Mouse (Mus musculus): ENCODE measurements around the gene Prpf39.

DNA sequence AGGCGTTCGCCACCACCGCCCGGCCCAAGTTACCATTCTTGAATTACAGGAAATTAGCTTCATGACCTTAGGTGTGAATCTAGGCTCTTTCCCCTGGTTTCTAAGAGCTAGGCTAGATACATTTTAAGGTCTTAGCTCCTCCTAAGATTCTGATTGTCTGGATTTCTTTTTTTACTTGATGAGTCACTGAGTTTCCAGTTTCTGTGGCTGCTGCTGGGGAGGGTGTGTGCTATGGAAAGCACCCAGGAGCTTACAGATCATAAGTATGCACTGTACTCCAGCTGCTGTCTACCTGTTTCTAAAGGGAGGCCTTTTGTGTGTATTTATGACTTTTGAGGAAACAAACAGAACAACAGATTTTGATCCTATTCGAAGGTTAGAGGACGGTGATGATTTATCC, 13.3 kb upstream of the Prpf39 start:
- no peak for TF ChIP-seq CTCF (IDR thresholded peaks at IDR 0.05; ENCODE audit: extremely low read depth, insufficient read length, insufficient replicate concordance, low read depth, low read length)
- no peak for TF ChIP-seq POLR2A (IDR thresholded peaks at IDR 0.05; ENCODE audit: low read depth, low read length)
